Mouse (Mus musculus): ENCODE results near the gene Tns4. TPM values are rescaled to one million over a fixed set of nuclear protein-coding genes. Genes with fewer than 3 reads are reported as not detected.

Tns4 gene
- polyA plus RNA-seq, 1 experiment from 2014 or later = 0.84 TPM

GRCm38 (mm10) chr11:99112700-99113099, 23.6 kb upstream of the Tns4 start:
- Histone ChIP-seq H3K4me1 (peaks cover 24% of the 10 kb centered on the region), H3K27me3 (ENCODE audit: low read depth, poor library complexity, severe bottlenecking) (no peaks in the 10 kb centered on the region), H3K4me3 (peak overlapping the region; percentile 14), H3K9me3 (replicated peaks) (no peaks in the 10 kb centered on the region), H3K36me3 (no peaks in the 10 kb centered on the region), H3K27ac (replicated peaks) (peak overlapping the region; percentile 75)
- 28% methylated on average over 5 of the region's 5 CpGs for WGBS
- peak; percentile 41 for DNase-seq (ENCODE audit: low spot score)

GRCm38 (mm10) chr11:99111631-99112030, 22.5 kb upstream of the Tns4 start:
- DNase-seq (ENCODE audit: low spot score) = no peak
- 0 out of 2 replicates have a peak, but pooled peaks cover 4% of the 10 kb centered on the region for H3K27me3 ChIP-seq (ENCODE audit: low read depth, poor library complexity, severe bottlenecking)
- H3K9me3 ChIP-seq (replicated peaks) = no peaks in the 10 kb centered on the region
- no peak overlapping the region for H3K4me3 ChIP-seq
- 94% methylated on average over 7 of the region's 7 CpGs for WGBS
- no peaks in the 10 kb centered on the region for H3K36me3 ChIP-seq
- no peak overlapping the region for H3K27ac ChIP-seq (replicated peaks)
- peaks cover 30% of the 10 kb centered on the region for H3K4me1 ChIP-seq

GRCm38 (mm10) chr11:99111155-99111554, 22.0 kb upstream of the Tns4 start:
- DNase-seq (ENCODE audit: low spot score) = no peak
- Histone ChIP-seq H3K4me1 (peaks cover 34% of the 10 kb centered on the region), H3K27ac (replicated peaks) (no peak overlapping the region), H3K9me3 (replicated peaks) (no peaks in the 10 kb centered on the region), H3K36me3 (no peaks in the 10 kb centered on the region), H3K27me3 (ENCODE audit: low read depth, poor library complexity, severe bottlenecking) (0 out of 2 replicates have a peak, but pooled peaks cover 6% of the 10 kb centered on the region), H3K4me3 (no peak overlapping the region)
- 73% methylated on average over 11 of the region's 11 CpGs for WGBS

- H3K27ac ChIP-seq (replicated peaks) = no peak overlapping the region
- WGBS = 85% methylated on average over 15 of the region's 15 CpGs
- H3K4me3 ChIP-seq = no peak overlapping the region
- peaks cover 34% of the 10 kb centered on the region for H3K4me1 ChIP-seq
- H3K9me3 ChIP-seq (replicated peaks) = no peaks in the 10 kb centered on the region
- H3K27me3 ChIP-seq (ENCODE audit: low read depth, poor library complexity, severe bottlenecking) = 0 out of 2 replicates have a peak, but pooled peaks cover 6% of the 10 kb centered on the region
- DNase-seq (ENCODE audit: low spot score) = no peak
- no peaks in the 10 kb centered on the region for H3K36me3 ChIP-seq
These were observed 21.4 kb upstream of the Tns4 start for GRCm38 (mm10) chr11:99110370-99111110.

- H3K27ac ChIP-seq (replicated peaks) = no peak overlapping the region
These were observed 19.2 kb upstream of the Tns4 start for GRCm38 (mm10) chr11:99108296-99108695.

GRCm38 (mm10) chr11:99105981-99106726, 17.0 kb upstream of the Tns4 start:
- no peaks in the 10 kb centered on the region for H3K9me3 ChIP-seq (replicated peaks)
- H3K27me3 ChIP-seq (ENCODE audit: low read depth, poor library complexity, severe bottlenecking) = 0 out of 2 replicates have a peak, but pooled peaks cover 6% of the 10 kb centered on the region
- 74% methylated on average over 12 of the region's 12 CpGs for WGBS
- peak overlapping the region; percentile 23; the same call in 1 of the 2 replicates for H3K27ac ChIP-seq (replicated peaks)
- H3K4me1 ChIP-seq = peaks cover 23% of the 10 kb centered on the region
- H3K4me3 ChIP-seq = no peak overlapping the region
- no peaks in the 10 kb centered on the region for H3K36me3 ChIP-seq
- DNase-seq (ENCODE audit: low spot score) = no peak

More at GRCm38 (mm10) chr11:99108296-99108695, 19.2 kb upstream of the Tns4 start:
- peaks cover 30% of the 10 kb centered on the region for H3K4me1 ChIP-seq
- no peaks in the 10 kb centered on the region for H3K9me3 ChIP-seq (replicated peaks)
- 0 out of 2 replicates have a peak, but pooled peaks cover 6% of the 10 kb centered on the region for H3K27me3 ChIP-seq (ENCODE audit: low read depth, poor library complexity, severe bottlenecking)
- no peak for DNase-seq (ENCODE audit: low spot score)
- no peaks in the 10 kb centered on the region for H3K36me3 ChIP-seq
- 69% methylated on average over 3 of the region's 3 CpGs for WGBS
- no peak overlapping the region for H3K4me3 ChIP-seq

GRCm38 (mm10) chr11:99104609-99105410, 15.7 kb upstream of the Tns4 start:
- Histone ChIP-seq H3K9me3 (replicated peaks) (no peaks in the 10 kb centered on the region), H3K27me3 (ENCODE audit: low read depth, poor library complexity, severe bottlenecking) (0 out of 2 replicates have a peak, but pooled peaks cover 6% of the 10 kb centered on the region), H3K4me1 (peaks cover 21% of the 10 kb centered on the region), H3K36me3 (no peaks in the 10 kb centered on the region), H3K4me3 (no peak overlapping the region), H3K27ac (replicated peaks) (no peak overlapping the region)
- WGBS = 83% methylated on average over 9 of the region's 9 CpGs
- no peak for DNase-seq (ENCODE audit: low spot score)

- H3K27ac ChIP-seq (replicated peaks) = no peak overlapping the region
- no peaks in the 10 kb centered on the region for H3K9me3 ChIP-seq (replicated peaks)
- H3K4me3 ChIP-seq = no peak overlapping the region
- H3K27me3 ChIP-seq (ENCODE audit: low read depth, poor library complexity, severe bottlenecking) = 0 out of 2 replicates have a peak, but pooled peaks cover 6% of the 10 kb centered on the region
- WGBS = 85% methylated on average over 9 of the region's 9 CpGs
- no peak for DNase-seq (ENCODE audit: low spot score)
- no peaks in the 10 kb centered on the region for H3K36me3 ChIP-seq
- H3K4me1 ChIP-seq = peaks cover 16% of the 10 kb centered on the region
These were observed 13.6 kb upstream of the Tns4 start for GRCm38 (mm10) chr11:99102575-99103270.

GRCm38 (mm10) chr11:99101693-99102092, 12.6 kb upstream of the Tns4 start:
- no peak overlapping the region for H3K4me3 ChIP-seq
- no peak overlapping the region for H3K27ac ChIP-seq (replicated peaks)
- H3K27me3 ChIP-seq (ENCODE audit: low read depth, poor library complexity, severe bottlenecking) = 0 out of 2 replicates have a peak, but pooled peaks cover 2% of the 10 kb centered on the region
- peaks cover 11% of the 10 kb centered on the region for H3K4me1 ChIP-seq
- no peak for DNase-seq (ENCODE audit: low spot score)
- H3K36me3 ChIP-seq = no peaks in the 10 kb centered on the region
- WGBS = 88% methylated on average over 8 of the region's 8 CpGs
- H3K9me3 ChIP-seq (replicated peaks) = no peaks in the 10 kb centered on the region

- Histone ChIP-seq H3K36me3 (no peaks in the 10 kb centered on the region), H3K27ac (replicated peaks) (no peak overlapping the region), H3K4me3 (no peak overlapping the region), H3K27me3 (ENCODE audit: low read depth, poor library complexity, severe bottlenecking) (no peaks in the 10 kb centered on the region), H3K4me1 (peaks cover 12% of the 10 kb centered on the region), H3K9me3 (replicated peaks) (no peaks in the 10 kb centered on the region)
- 84% methylated on average over 5 of the region's 5 CpGs for WGBS
- no peak for DNase-seq (ENCODE audit: low spot score)
These were observed 11.1 kb upstream of the Tns4 start for GRCm38 (mm10) chr11:99100215-99100614.

- Histone ChIP-seq H3K36me3 (no peaks in the 10 kb centered on the region), H3K27me3 (ENCODE audit: low read depth, poor library complexity, severe bottlenecking) (no peaks in the 10 kb centered on the region), H3K27ac (replicated peaks) (no peak overlapping the region), H3K4me1 (peaks cover 14% of the 10 kb centered on the region), H3K4me3 (no peak overlapping the region), H3K9me3 (replicated peaks) (no peaks in the 10 kb centered on the region)
- 87% methylated on average over 7 of the region's 7 CpGs for WGBS
- no peak for DNase-seq (ENCODE audit: low spot score)
These were observed 10.4 kb upstream of the Tns4 start for GRCm38 (mm10) chr11:99099516-99099915.

- no peaks in the 10 kb centered on the region for H3K27me3 ChIP-seq (ENCODE audit: low read depth, poor library complexity, severe bottlenecking)
- H3K4me3 ChIP-seq = no peak overlapping the region
- H3K36me3 ChIP-seq = no peaks in the 10 kb centered on the region
- peaks cover 14% of the 10 kb centered on the region for H3K4me1 ChIP-seq
- H3K9me3 ChIP-seq (replicated peaks) = no peaks in the 10 kb centered on the region
- H3K27ac ChIP-seq (replicated peaks) = no peak overlapping the region
- DNase-seq (ENCODE audit: low spot score) = no peak
- 88% methylated on average over 9 of the region's 9 CpGs for WGBS
These were observed 9.8 kb upstream of the Tns4 start for GRCm38 (mm10) chr11:99098924-99099323.

Measured in midbrain, embryonic 10.5 days (tissue).